Mouse (Mus musculus): Measurements from ENCODE around the gene Def8. TPM values are rescaled to one million over a fixed set of nuclear protein-coding genes. Genes with fewer than 3 reads are reported as not detected.

Def8 gene
- polyA plus RNA-seq, 1 experiment from 2014 or later = 13.0 TPM

DNA sequence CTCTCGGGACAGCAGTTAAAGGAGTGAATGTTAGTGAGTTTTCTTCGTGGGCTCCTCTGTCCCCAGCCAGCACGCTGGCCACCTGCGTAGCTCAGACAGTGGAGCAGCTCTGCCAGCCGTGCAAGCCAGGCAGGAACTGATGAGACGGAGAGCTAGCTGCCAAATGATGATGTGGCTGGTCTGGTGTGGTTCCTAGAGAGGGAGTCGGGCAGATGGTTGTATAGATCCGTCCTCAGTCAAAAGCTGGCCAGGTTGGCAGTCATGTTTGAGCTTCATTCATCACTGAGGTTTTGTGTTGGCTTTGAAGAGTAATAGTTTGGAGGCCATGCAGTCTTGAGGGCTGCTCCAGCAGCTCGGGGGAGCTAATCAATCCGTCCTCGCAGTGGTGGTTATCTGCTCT is 75.6 kb downstream of the Def8 start:
- Histone ChIP-seq H3K27ac (no peak overlapping the region), H3K36me3 (peaks cover 99% of the 10 kb centered on the region), H3K4me2 (no peak overlapping the region), H3K9me3 (replicated peaks) (peaks cover 4% of the 10 kb centered on the region; the same call in 1 of the 2 replicates), H3K4me3 (replicated peaks) (no peak overlapping the region), H3K9ac (no peak overlapping the region), H3K27me3 (no peaks in the 10 kb centered on the region), H3K4me1 (replicated peaks) (peaks cover 7% of the 10 kb centered on the region)
- DNase-seq (no peak), ATAC-seq (ENCODE audit: low read depth) (no peak)
- 73% methylated on average over 11 of the region's 11 CpGs for WGBS (ENCODE audit: insufficient replicate concordance)

DNA sequence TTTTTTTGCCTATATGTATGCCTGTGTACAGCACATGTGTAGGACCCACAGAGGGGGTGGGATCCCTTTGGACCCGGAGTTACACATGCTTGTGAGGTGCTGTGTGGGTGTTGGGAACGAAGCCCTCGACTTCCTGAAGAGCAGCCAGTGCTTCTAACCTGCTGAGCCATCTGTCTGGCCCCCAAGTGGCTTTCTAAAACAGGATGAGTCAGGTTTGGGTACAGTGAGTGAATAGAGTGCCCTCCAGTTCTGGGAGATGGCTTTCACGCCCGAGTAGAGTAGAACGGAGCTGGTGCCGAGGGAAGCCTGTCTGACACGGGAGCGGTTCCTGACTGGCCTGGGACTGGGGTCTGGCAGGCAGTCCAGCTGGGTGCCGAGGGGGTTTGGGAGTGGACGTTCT is 76.2 kb downstream of the Def8 start:
- H3K4me1 ChIP-seq (replicated peaks) = peaks cover 7% of the 10 kb centered on the region
- H3K27ac ChIP-seq = no peak overlapping the region
- no peak overlapping the region for H3K4me3 ChIP-seq (replicated peaks)
- peaks cover 99% of the 10 kb centered on the region for H3K36me3 ChIP-seq
- H3K9ac ChIP-seq = no peak overlapping the region
- H3K27me3 ChIP-seq = no peaks in the 10 kb centered on the region
- 90% methylated on average over 11 of the region's 11 CpGs for WGBS (ENCODE audit: insufficient replicate concordance)
- H3K4me2 ChIP-seq = no peak overlapping the region
- DNase-seq (no peak), ATAC-seq (ENCODE audit: low read depth) (no peak)
- H3K9me3 ChIP-seq (replicated peaks) = peaks cover 4% of the 10 kb centered on the region; the same call in 1 of the 2 replicates

GRCm38 (mm10) chr8:123502192-123502591 is 78.9 kb downstream of the Def8 start:
- ATAC-seq (ENCODE audit: low read depth) (no peak), DNase-seq (no peak)
- WGBS (ENCODE audit: insufficient replicate concordance) = 79% methylated on average over 5 of the region's 5 CpGs
- H3K4me2 ChIP-seq = no peak overlapping the region
- peaks cover 4% of the 10 kb centered on the region; the same call in 1 of the 2 replicates for H3K9me3 ChIP-seq (replicated peaks)
- H3K36me3 ChIP-seq = peaks cover 100% of the 10 kb centered on the region
- H3K27ac ChIP-seq = no peak overlapping the region
- peaks cover 7% of the 10 kb centered on the region for H3K4me1 ChIP-seq (replicated peaks)
- H3K4me3 ChIP-seq (replicated peaks) = no peak overlapping the region
- no peak overlapping the region for H3K9ac ChIP-seq
- H3K27me3 ChIP-seq = no peaks in the 10 kb centered on the region

- H3K4me2 ChIP-seq = no peak overlapping the region
- H3K4me3 ChIP-seq (replicated peaks) = no peak overlapping the region
- H3K27ac ChIP-seq = no peak overlapping the region
- H3K9ac ChIP-seq = no peak overlapping the region
- no peaks in the 10 kb centered on the region for H3K27me3 ChIP-seq
- peaks cover 93% of the 10 kb centered on the region for H3K36me3 ChIP-seq
- no peak for ATAC-seq (ENCODE audit: low read depth)
- 93% methylated on average over 6 of the region's 6 CpGs for WGBS (ENCODE audit: insufficient replicate concordance)
- H3K9me3 ChIP-seq (replicated peaks) = peaks cover 4% of the 10 kb centered on the region; the same call in 1 of the 2 replicates
- peaks cover 4% of the 10 kb centered on the region for H3K4me1 ChIP-seq (replicated peaks)
- DNase-seq = no peak
These were observed 80.6 kb downstream of the Def8 start for GRCm38 (mm10) chr8:123503801-123504467.

- DNase-seq (no peak), ATAC-seq (ENCODE audit: low read depth) (no peak)
- Histone ChIP-seq H3K9ac (no peak overlapping the region), H3K36me3 (peaks cover 86% of the 10 kb centered on the region), H3K4me2 (no peak overlapping the region), H3K27me3 (no peaks in the 10 kb centered on the region), H3K9me3 (replicated peaks) (peaks cover 4% of the 10 kb centered on the region; the same call in 1 of the 2 replicates), H3K4me1 (replicated peaks) (no peaks in the 10 kb centered on the region; the same call in 1 of the 2 replicates), H3K27ac (no peak overlapping the region), H3K4me3 (replicated peaks) (no peak overlapping the region)
- 79% methylated on average over 9 of the region's 9 CpGs for WGBS (ENCODE audit: insufficient replicate concordance)
These were observed 81.4 kb downstream of the Def8 start for GRCm38 (mm10) chr8:123504591-123505195.

- Histone ChIP-seq H3K36me3 (peaks cover 80% of the 10 kb centered on the region), H3K27me3 (no peaks in the 10 kb centered on the region), H3K9ac (no peak overlapping the region), H3K4me2 (no peak overlapping the region), H3K4me3 (replicated peaks) (no peak overlapping the region), H3K27ac (no peak overlapping the region), H3K4me1 (replicated peaks) (no peaks in the 10 kb centered on the region; the same call in 1 of the 2 replicates), H3K9me3 (replicated peaks) (peaks cover 4% of the 10 kb centered on the region; the same call in 1 of the 2 replicates)
- no peak for DNase-seq
- 71% methylated on average over 4 of the region's 4 CpGs for WGBS (ENCODE audit: insufficient replicate concordance)
- no peak for ATAC-seq (ENCODE audit: low read depth)
These were observed 81.9 kb downstream of the Def8 start for GRCm38 (mm10) chr8:123505267-123505666.

DNA sequence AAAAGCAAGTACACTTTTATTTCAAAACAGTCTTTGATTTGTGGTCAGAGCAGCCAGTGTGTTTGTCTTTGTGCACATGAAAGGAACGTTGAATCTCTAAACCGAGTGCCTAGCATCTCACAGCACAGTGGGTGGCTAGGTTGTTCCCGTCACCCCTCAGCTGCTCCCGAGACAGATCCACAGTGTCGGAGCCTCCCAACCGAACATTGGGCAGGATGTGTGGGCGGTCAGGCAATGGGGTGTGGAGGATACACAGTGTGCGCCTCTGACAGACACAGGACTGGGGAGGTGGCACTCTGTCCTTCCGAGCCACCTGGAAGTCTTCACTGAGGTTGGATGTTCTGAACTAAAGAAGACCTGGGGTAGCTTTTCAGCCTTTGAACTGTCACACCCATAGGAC is 82.4 kb downstream of the Def8 start:
- Histone ChIP-seq H3K9me3 (replicated peaks) (peaks cover 4% of the 10 kb centered on the region; the same call in 1 of the 2 replicates), H3K4me2 (no peak overlapping the region), H3K4me1 (replicated peaks) (no peaks in the 10 kb centered on the region; the same call in 1 of the 2 replicates), H3K27ac (no peak overlapping the region), H3K27me3 (no peaks in the 10 kb centered on the region), H3K9ac (no peak overlapping the region), H3K4me3 (replicated peaks) (no peak overlapping the region), H3K36me3 (peaks cover 76% of the 10 kb centered on the region)
- WGBS (ENCODE audit: insufficient replicate concordance) = 84% methylated on average over 9 of the region's 9 CpGs
- ATAC-seq (ENCODE audit: low read depth) (no peak), DNase-seq (no peak)

DNA sequence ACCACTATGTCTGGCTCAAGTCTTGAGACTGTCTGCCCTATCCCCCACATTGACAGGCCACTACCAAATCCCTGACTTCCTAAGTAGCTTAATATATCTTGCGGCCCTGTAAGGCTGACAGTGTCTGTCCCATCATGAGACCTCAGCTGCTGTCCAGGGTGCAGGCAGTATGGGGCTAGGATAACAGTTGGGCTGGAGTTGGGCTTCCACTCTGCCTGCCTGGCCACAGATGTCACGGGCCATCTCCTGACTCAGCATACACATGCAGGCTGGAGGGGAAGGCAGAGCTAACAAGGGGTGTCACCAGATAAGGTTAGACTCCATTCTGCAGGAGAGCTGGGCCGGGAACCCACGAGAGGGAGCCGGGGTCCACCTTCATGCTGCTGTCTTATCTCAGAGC is 83.8 kb downstream of the Def8 start:
- Histone ChIP-seq H3K4me1 (replicated peaks) (no peaks in the 10 kb centered on the region; the same call in 1 of the 2 replicates), H3K9me3 (replicated peaks) (peaks cover 4% of the 10 kb centered on the region; the same call in 1 of the 2 replicates), H3K4me2 (no peak overlapping the region), H3K27ac (no peak overlapping the region), H3K9ac (no peak overlapping the region), H3K27me3 (peaks cover under 1% of the 10 kb centered on the region; the same call in 1 of the 2 replicates), H3K4me3 (replicated peaks) (no peak overlapping the region), H3K36me3 (peaks cover 61% of the 10 kb centered on the region)
- DNase-seq (no peak), ATAC-seq (ENCODE audit: low read depth) (peak; percentile 39)
- WGBS (ENCODE audit: insufficient replicate concordance) = 40% methylated on average over 5 of the region's 5 CpGs

DNA sequence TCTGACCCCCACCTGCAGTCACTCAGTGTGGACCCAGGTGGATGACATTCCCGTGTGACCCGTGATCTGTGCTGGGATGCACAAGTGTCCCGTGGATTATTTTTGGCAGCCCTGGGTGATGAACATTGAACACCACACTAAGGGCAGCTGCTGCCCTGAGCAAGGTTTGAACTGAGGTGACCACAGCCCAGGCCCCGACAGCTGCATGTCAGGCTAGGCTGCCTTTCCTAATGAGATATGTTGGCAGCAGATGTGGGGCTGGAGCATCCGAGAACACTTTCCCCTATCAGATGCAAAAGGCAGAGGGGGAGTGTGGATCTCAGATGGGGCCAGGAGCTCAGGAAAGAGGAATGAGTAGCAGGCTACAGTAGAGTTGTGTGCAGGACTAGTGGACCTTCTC is 87.5 kb downstream of the Def8 start:
- H3K27me3 ChIP-seq = peaks cover 37% of the 10 kb centered on the region
- 60% methylated on average over 5 of the region's 5 CpGs for WGBS (ENCODE audit: insufficient replicate concordance)
- H3K9ac ChIP-seq = no peak overlapping the region
- peaks cover 11% of the 10 kb centered on the region for H3K4me1 ChIP-seq (replicated peaks)
- H3K4me2 ChIP-seq = no peak overlapping the region
- ATAC-seq (ENCODE audit: low read depth) (no peak), DNase-seq (no peak)
- no peak overlapping the region for H3K4me3 ChIP-seq (replicated peaks)
- peaks cover 24% of the 10 kb centered on the region for H3K36me3 ChIP-seq
- H3K27ac ChIP-seq = no peak overlapping the region
- H3K9me3 ChIP-seq (replicated peaks) = no peaks in the 10 kb centered on the region

All from liver, embryonic 13.5 days (tissue).